Mouse (Mus musculus): ENCODE data around the gene Gm11639. TPM values are rescaled to one million over a fixed set of nuclear protein-coding genes. Genes with fewer than 3 reads are reported as not detected.

The Gm11639 gene
- polyA plus RNA-seq, 1 experiment = not detected

GRCm38 (mm10) chr11:105146593-105146992 is 461.1 kb downstream of the Gm11639 start, which contains the start of gene Gm10842:
Gene Gm10842 (plus strand): TSS chr11:105146893.
- Histone ChIP-seq H3K4me3 (replicated peaks) (no peak within 1 kb of the TSS), H3K36me3 (replicated peaks; ENCODE audit: low read length) (no peaks in the 10 kb centered on the region), H3K9me3 (no peaks in the 10 kb centered on the region), H3K27me3 (replicated peaks) (peaks cover 19% of the 10 kb centered on the region), H3K4me1 (peaks cover 16% of the 10 kb centered on the region)
- no peak for TF ChIP-seq GATA1 (IDR thresholded peaks at IDR 0.05; ENCODE audit: borderline replicate concordance, low read length)
- no peak for TF ChIP-seq FLI1 (IDR thresholded peaks at IDR 0.05; ENCODE audit: low read length)

GRCm38 (mm10) chr11:105149353-105149752 is 463.8 kb downstream of the Gm11639 start:
- H3K4me1 ChIP-seq = peaks cover 39% of the 10 kb centered on the region
- no peaks in the 10 kb centered on the region for H3K9me3 ChIP-seq
- peaks cover 32% of the 10 kb centered on the region for H3K27me3 ChIP-seq (replicated peaks)
- no peak overlapping the region for H3K4me3 ChIP-seq (replicated peaks)
- H3K36me3 ChIP-seq (replicated peaks; ENCODE audit: low read length) = no peaks in the 10 kb centered on the region
- TF ChIP-seq GATA1 (IDR thresholded peaks at IDR 0.05; ENCODE audit: borderline replicate concordance, low read length) (no peak), FLI1 (IDR thresholded peaks at IDR 0.05; ENCODE audit: low read length) (no peak)

DNA sequence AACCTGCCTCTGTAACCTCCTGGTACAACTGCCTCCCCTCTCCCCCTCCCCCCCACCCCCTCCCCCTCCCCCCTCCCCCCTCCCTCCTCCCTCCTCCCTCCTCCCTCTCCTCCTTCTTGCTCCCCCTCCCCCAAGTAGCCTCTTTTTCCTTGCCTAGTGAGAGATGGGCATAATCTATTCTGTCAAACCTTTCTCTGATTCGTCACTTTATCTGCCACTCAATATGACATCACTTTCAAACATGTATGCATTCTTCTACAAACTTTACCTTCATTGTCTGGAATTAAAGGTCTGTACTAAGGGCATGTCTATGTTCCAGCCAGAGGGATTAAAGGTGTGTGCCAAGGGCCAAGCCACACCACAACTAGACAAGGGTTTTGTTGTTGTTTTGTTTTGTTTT is 464.3 kb downstream of the Gm11639 start:
- H3K4me3 ChIP-seq (replicated peaks) = no peak overlapping the region
- TF ChIP-seq FLI1 (IDR thresholded peaks at IDR 0.05; ENCODE audit: low read length) (no peak), GATA1 (IDR thresholded peaks at IDR 0.05; ENCODE audit: borderline replicate concordance, low read length) (no peak)
- no peaks in the 10 kb centered on the region for H3K36me3 ChIP-seq (replicated peaks; ENCODE audit: low read length)
- peaks cover 35% of the 10 kb centered on the region for H3K27me3 ChIP-seq (replicated peaks)
- H3K9me3 ChIP-seq = no peaks in the 10 kb centered on the region
- peaks cover 39% of the 10 kb centered on the region for H3K4me1 ChIP-seq

- Histone ChIP-seq H3K4me1 (peaks cover 35% of the 10 kb centered on the region), H3K9me3 (no peaks in the 10 kb centered on the region), H3K36me3 (replicated peaks; ENCODE audit: low read length) (no peaks in the 10 kb centered on the region), H3K27me3 (replicated peaks) (peaks cover 36% of the 10 kb centered on the region), H3K4me3 (replicated peaks) (no peak overlapping the region)
- TF ChIP-seq FLI1 (IDR thresholded peaks at IDR 0.05; ENCODE audit: low read length) (no peak), GATA1 (IDR thresholded peaks at IDR 0.05; ENCODE audit: borderline replicate concordance, low read length) (no peak)
Observed at GRCm38 (mm10) chr11:105150691-105151090, 465.2 kb downstream of the Gm11639 start.

DNA sequence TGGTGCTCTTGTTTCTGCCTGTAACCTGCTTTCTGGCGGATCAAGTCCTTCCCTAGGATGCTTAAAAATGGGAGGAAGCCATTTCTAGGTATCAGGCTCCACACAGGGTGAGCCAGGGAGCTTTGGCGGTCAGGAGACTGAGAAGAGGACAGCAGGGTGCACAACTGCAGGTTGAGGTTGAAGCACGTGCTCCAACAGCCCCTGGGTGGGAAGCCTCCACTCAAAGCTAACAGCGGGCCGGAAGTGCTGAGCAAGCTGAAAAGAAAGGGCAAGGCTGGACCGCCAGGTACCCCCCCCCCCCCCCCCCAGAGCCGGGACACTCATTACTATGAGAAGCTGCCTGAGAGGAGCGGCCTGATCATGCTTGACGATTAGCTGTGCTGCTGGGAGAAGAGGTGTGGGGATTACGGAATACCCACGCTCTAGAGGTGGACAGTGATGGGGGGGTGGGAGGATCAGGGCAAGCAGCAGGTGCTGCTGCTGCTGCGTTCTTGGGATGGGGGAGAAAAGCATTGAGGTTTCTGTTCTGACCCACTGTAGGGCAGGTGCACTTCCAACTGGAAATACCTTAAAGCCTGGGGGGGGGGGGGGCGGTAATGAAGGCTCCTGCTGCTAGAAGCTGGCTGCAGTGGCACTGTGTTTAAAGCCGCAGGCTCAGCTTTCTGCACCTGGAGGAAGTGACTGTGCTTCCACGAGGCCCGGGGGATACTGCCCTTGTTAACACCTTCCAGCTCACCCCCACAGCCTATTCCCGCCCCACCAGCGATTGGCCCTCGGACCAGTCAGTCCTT is 465.9 kb downstream of the Gm11639 start:
- Histone ChIP-seq H3K9me3 (no peaks in the 10 kb centered on the region), H3K36me3 (replicated peaks; ENCODE audit: low read length) (no peaks in the 10 kb centered on the region), H3K4me1 (peaks cover 35% of the 10 kb centered on the region), H3K27me3 (replicated peaks) (peaks cover 32% of the 10 kb centered on the region), H3K4me3 (replicated peaks) (no peak overlapping the region)
- TF ChIP-seq GATA1 (IDR thresholded peaks at IDR 0.05; ENCODE audit: borderline replicate concordance, low read length) (no peak), FLI1 (IDR thresholded peaks at IDR 0.05; ENCODE audit: low read length) (no peak)

GRCm38 (mm10) chr11:105152017-105152300 is 466.5 kb downstream of the Gm11639 start:
- Histone ChIP-seq H3K4me1 (peaks cover 35% of the 10 kb centered on the region), H3K36me3 (replicated peaks; ENCODE audit: low read length) (no peaks in the 10 kb centered on the region), H3K9me3 (no peaks in the 10 kb centered on the region), H3K4me3 (replicated peaks) (no peak overlapping the region), H3K27me3 (replicated peaks) (peaks cover 32% of the 10 kb centered on the region)
- TF ChIP-seq FLI1 (IDR thresholded peaks at IDR 0.05; ENCODE audit: low read length) = no peak
- no peak for TF ChIP-seq GATA1 (IDR thresholded peaks at IDR 0.05; ENCODE audit: borderline replicate concordance, low read length)

- H3K27me3 ChIP-seq (replicated peaks) = peaks cover 33% of the 10 kb centered on the region
- H3K4me1 ChIP-seq = peaks cover 35% of the 10 kb centered on the region
- no peak overlapping the region for H3K4me3 ChIP-seq (replicated peaks)
- TF ChIP-seq FLI1 (IDR thresholded peaks at IDR 0.05; ENCODE audit: low read length) = no peak
- TF ChIP-seq GATA1 (IDR thresholded peaks at IDR 0.05; ENCODE audit: borderline replicate concordance, low read length) = no peak
- H3K9me3 ChIP-seq = no peaks in the 10 kb centered on the region
- no peaks in the 10 kb centered on the region for H3K36me3 ChIP-seq (replicated peaks; ENCODE audit: low read length)
Observed at GRCm38 (mm10) chr11:105152357-105152899, 466.9 kb downstream of the Gm11639 start.

DNA sequence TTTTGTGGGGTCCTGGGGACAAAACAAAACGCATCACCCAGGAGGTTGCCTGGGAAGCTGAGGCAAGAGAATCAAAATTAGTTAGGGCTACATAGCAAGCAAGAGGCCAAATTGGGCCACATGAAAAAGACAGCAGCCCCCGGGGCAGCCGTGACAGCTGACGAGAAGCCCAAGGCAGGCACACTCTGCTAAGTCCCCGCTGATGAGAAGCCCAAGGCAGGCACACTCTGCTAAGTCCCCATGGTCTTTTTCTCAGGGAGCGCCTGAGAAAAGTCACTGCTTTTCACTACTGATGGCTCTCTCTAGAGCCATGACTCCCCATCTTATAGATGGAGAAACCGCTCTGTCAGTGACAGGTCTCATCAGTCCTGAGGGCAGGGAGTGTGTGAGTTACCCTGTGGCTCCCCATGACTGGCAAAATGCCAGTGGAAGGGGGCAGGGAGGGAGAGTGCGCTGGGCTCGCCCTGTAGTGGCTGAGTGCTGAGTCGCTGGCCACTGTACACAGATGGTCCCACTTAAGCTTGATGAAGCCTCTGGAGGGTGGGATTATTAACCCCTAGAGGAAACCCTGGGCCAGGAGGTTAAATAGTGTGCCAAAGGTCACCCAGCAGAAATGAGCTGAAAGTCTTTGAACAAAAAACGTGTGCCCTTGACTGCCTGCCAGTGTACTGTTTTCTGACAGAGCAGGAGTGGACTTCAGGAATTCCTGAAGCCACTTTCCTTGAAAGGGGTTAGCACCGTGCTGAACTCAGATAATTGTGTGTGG is 467.7 kb downstream of the Gm11639 start:
- peaks cover 33% of the 10 kb centered on the region for H3K27me3 ChIP-seq (replicated peaks)
- peaks cover 35% of the 10 kb centered on the region for H3K4me1 ChIP-seq
- peak overlapping the region; percentile 35 for H3K4me3 ChIP-seq (replicated peaks)
- H3K36me3 ChIP-seq (replicated peaks; ENCODE audit: low read length) = no peaks in the 10 kb centered on the region
- TF ChIP-seq GATA1 (IDR thresholded peaks at IDR 0.05; ENCODE audit: borderline replicate concordance, low read length) (no peak), FLI1 (IDR thresholded peaks at IDR 0.05; ENCODE audit: low read length) (no peak)
- no peaks in the 10 kb centered on the region for H3K9me3 ChIP-seq

- no peak for TF ChIP-seq GATA1 (IDR thresholded peaks at IDR 0.05; ENCODE audit: borderline replicate concordance, low read length)
- TF ChIP-seq FLI1 (IDR thresholded peaks at IDR 0.05; ENCODE audit: low read length) = no peak
- Histone ChIP-seq H3K36me3 (replicated peaks; ENCODE audit: low read length) (no peaks in the 10 kb centered on the region), H3K4me1 (peaks cover 29% of the 10 kb centered on the region), H3K4me3 (replicated peaks) (no peak overlapping the region), H3K9me3 (no peaks in the 10 kb centered on the region), H3K27me3 (replicated peaks) (peaks cover 28% of the 10 kb centered on the region)
Observed at GRCm38 (mm10) chr11:105155915-105156314, 470.4 kb downstream of the Gm11639 start.

All from megakaryocyte, embryonic 14.5 days (primary cell).